Mouse (Mus musculus) MEL (cell line): ENCODE measurements at regions not wholly inside any gene's neighbourhood (a gene's known extent, or its start where the extent isn't known, plus 50 kb on each side); places are given as distances from the start of the nearest gene placed in this dataset.

Experiments
- DNase-seq: peaks from one replicate; pipeline ENCODE4 v3.0.0; 2011; ENCODE audit warnings: low read depth, low spot score
- H3K27ac ChIP-seq: 2 replicates; pipeline ENCODE4 v1.5.1; 2012; ENCODE audit warnings: low read depth, mild to moderate bottlenecking, control low read depth, low read length, moderate library complexity; ENCODE audit not compliant: control insufficient read depth
- H3K27me3 ChIP-seq, 2 experiments: fragments of 150-350 bp in 1 of 2; sonication (generic) in 1 of 2; 2 replicates each; pipeline ENCODE4 v1.6.1; 2012; ENCODE audit warnings: low read length in 2 of 2, mild to moderate bottlenecking in 2 of 2, improper control_type of control experiment in 1 of 2, moderate library complexity in 1 of 2; ENCODE audit not compliant: insufficient read depth in 2 of 2, control insufficient read depth in 1 of 2
- H3K36me3 ChIP-seq, 2 experiments: 2 replicates each; pipeline ENCODE4 v1.6.1; 2012 to 2014; ENCODE audit warnings: low read length in 2 of 2, improper control_type of control experiment in 1 of 2, inconsistent platforms in 1 of 2, mild to moderate bottlenecking in 1 of 2; ENCODE audit not compliant: insufficient read depth in 2 of 2, control insufficient read depth in 1 of 2
- H3K4me1 ChIP-seq, 2 experiments: fragments of 150-350 bp in 1 of 2; sonication (generic) in 1 of 2; 2 replicates each; pipeline ENCODE4 v1.6.1; 2012; ENCODE audit warnings: low read length in 2 of 2, improper control_type of control experiment in 1 of 2, mild to moderate bottlenecking in 1 of 2; ENCODE audit not compliant: insufficient read depth in 2 of 2, control insufficient read depth in 1 of 2
- H3K4me3 ChIP-seq, 2 experiments: fragments of 150-350 bp in 1 of 2; sonication (generic) in 1 of 2; 2 replicates each; pipeline ENCODE4 v1.5.1; 2012; ENCODE audit warnings: low read depth in 2 of 2, low read length in 2 of 2, mild to moderate bottlenecking in 2 of 2, moderate library complexity in 2 of 2, control low read depth in 1 of 2, improper control_type of control experiment in 1 of 2; ENCODE audit not compliant: control insufficient read depth in 1 of 2, insufficient read depth in 1 of 2
- H3K79me2 ChIP-seq: 2 replicates; pipeline ENCODE4 v1.6.1; 2012; ENCODE audit warnings: mild to moderate bottlenecking, low read length, moderate library complexity; ENCODE audit not compliant: control insufficient read depth, poor library complexity, insufficient read depth
- H3K9ac ChIP-seq: 2 replicates; pipeline ENCODE4 v1.6.1; 2012; ENCODE audit warnings: low read depth, mild to moderate bottlenecking, control low read depth, low read length, moderate library complexity; ENCODE audit not compliant: control insufficient read depth, poor library complexity, severe bottlenecking
- H3K9me3 ChIP-seq: fragments of 150-350 bp; sonication (generic); replicated peaks from 2 replicates; pipeline ENCODE4 v1.6.1; 2012; ENCODE audit warnings: mild to moderate bottlenecking, low read length, improper control_type of control experiment, moderate library complexity; ENCODE audit not compliant: insufficient read depth
- BHLHE40 ChIP-seq: IDR thresholded peaks from 2 replicates; pipeline ENCODE4 v1.6.1; 2012; ENCODE audit warnings: low read depth, mild to moderate bottlenecking, inconsistent platforms, low read length, improper control_type of control experiment, borderline replicate concordance
- CHD2 ChIP-seq: IDR thresholded peaks from 2 replicates; pipeline ENCODE4 v1.6.1; 2011; ENCODE audit warnings: low read length, improper control_type of control experiment
- ELF1 ChIP-seq: IDR thresholded peaks from 2 replicates; pipeline ENCODE4 v1.6.1; 2014; ENCODE audit warnings: low read depth, mild to moderate bottlenecking, inconsistent platforms, low read length, improper control_type of control experiment, moderate library complexity
- ETS1 ChIP-seq: IDR thresholded peaks from 2 replicates; pipeline ENCODE4 v1.6.1; 2012; ENCODE audit warnings: low read depth, mild to moderate bottlenecking, inconsistent platforms, low read length, improper control_type of control experiment, moderate library complexity
- GATA1 ChIP-seq: IDR thresholded peaks from 2 replicates; pipeline ENCODE4 v1.6.1; 2011; ENCODE audit warnings: low read depth, low read length, improper control_type of control experiment
- HCFC1 ChIP-seq: IDR thresholded peaks from 2 replicates; pipeline ENCODE4 v1.6.1; 2012; ENCODE audit warnings: low read depth, mild to moderate bottlenecking, inconsistent platforms, low read length, improper control_type of control experiment, moderate library complexity
- JUND ChIP-seq: IDR thresholded peaks from 2 replicates; pipeline ENCODE4 v1.6.1; 2011; ENCODE audit warnings: low read depth, mild to moderate bottlenecking, improper control_type of control experiment, low read length
- KAT2A ChIP-seq: conservative IDR thresholded peaks from 2 replicates; pipeline ENCODE4 v1.6.1; 2012; ENCODE audit warnings: low read depth, low read length, improper control_type of control experiment, inconsistent platforms
- MAFK ChIP-seq: IDR thresholded peaks from 2 replicates; pipeline ENCODE4 v1.6.1; 2011; ENCODE audit warnings: low read depth, mild to moderate bottlenecking, low read length, improper control_type of control experiment, borderline replicate concordance
- MXI1 ChIP-seq: IDR thresholded peaks from 2 replicates; pipeline ENCODE4 v1.6.1; 2011; ENCODE audit warnings: mild to moderate bottlenecking, low read depth, low read length, improper control_type of control experiment
- MYB ChIP-seq: IDR thresholded peaks from 2 replicates; pipeline ENCODE4 v1.6.1; 2011; ENCODE audit warnings: mild to moderate bottlenecking, low read depth, low read length, improper control_type of control experiment
- MYC ChIP-seq: IDR thresholded peaks from 2 replicates; pipeline ENCODE4 v1.6.1; 2011; ENCODE audit warnings: low read depth, mild to moderate bottlenecking, low read length, improper control_type of control experiment, moderate library complexity
- NELFE ChIP-seq: IDR thresholded peaks from 2 replicates; pipeline ENCODE4 v1.6.1; 2011; ENCODE audit warnings: low read depth, low read length, improper control_type of control experiment
- POLR2A ChIP-seq, 2 experiments: IDR thresholded peaks; 2 replicates each; pipeline ENCODE4 v1.6.1; 2011 to 2012; ENCODE audit warnings: low read length in 2 of 2, mild to moderate bottlenecking in 2 of 2, control low read depth in 1 of 2, improper control_type of control experiment in 1 of 2, low read depth in 1 of 2, moderate library complexity in 1 of 2; ENCODE audit not compliant: control insufficient read depth in 1 of 2, insufficient read depth in 1 of 2, poor library complexity in 1 of 2
- POLR2AphosphoS2 ChIP-seq: IDR thresholded peaks from 2 replicates; pipeline ENCODE4 v1.6.1; 2011; ENCODE audit warnings: low read length, improper control_type of control experiment
- POLR2AphosphoS5 ChIP-seq: IDR thresholded peaks from 2 replicates; pipeline ENCODE4 v1.6.1; 2012; ENCODE audit warnings: low read depth, borderline replicate concordance, mild to moderate bottlenecking, inconsistent platforms, low read length, moderate library complexity, mixed read lengths
- RCOR1 ChIP-seq: IDR thresholded peaks from 2 replicates; pipeline ENCODE4 v1.6.1; 2012; ENCODE audit warnings: low read depth, mild to moderate bottlenecking, inconsistent platforms, low read length, improper control_type of control experiment
- SIN3A ChIP-seq: IDR thresholded peaks from 2 replicates; pipeline ENCODE4 v1.6.1; 2012; ENCODE audit warnings: low read length, improper control_type of control experiment, inconsistent platforms
- TAL1 ChIP-seq: IDR thresholded peaks from 2 replicates; pipeline ENCODE4 v1.6.1; 2012; ENCODE audit warnings: mild to moderate bottlenecking, inconsistent platforms, low read length, moderate library complexity, mixed read lengths
- TBP ChIP-seq: IDR thresholded peaks from 2 replicates; pipeline ENCODE4 v1.8.0; 2011; ENCODE audit warnings: low read depth, low read length, improper control_type of control experiment
- TCF12 ChIP-seq: IDR thresholded peaks from 2 replicates; pipeline ENCODE4 v1.6.1; 2014; ENCODE audit warnings: low read depth, mild to moderate bottlenecking, inconsistent platforms, low read length, improper control_type of control experiment, moderate library complexity
- UBTF ChIP-seq: IDR thresholded peaks from 2 replicates; pipeline ENCODE4 v1.6.1; 2012; ENCODE audit warnings: low read depth, mild to moderate bottlenecking, inconsistent platforms, low read length, improper control_type of control experiment, moderate library complexity, borderline replicate concordance; ENCODE audit not compliant: insufficient read depth
- USF1 ChIP-seq: IDR thresholded peaks from 2 replicates; pipeline ENCODE4 v1.6.1; 2014; ENCODE audit warnings: low read depth, mild to moderate bottlenecking, inconsistent platforms, low read length, improper control_type of control experiment, moderate library complexity
- USF2 ChIP-seq, 2 experiments: IDR thresholded peaks; 2 replicates each; pipeline ENCODE4 v1.6.1; 2011 to 2012; ENCODE audit warnings: improper control_type of control experiment in 2 of 2, low read length in 2 of 2, borderline replicate concordance in 1 of 2, inconsistent platforms in 1 of 2, low read depth in 1 of 2, mild to moderate bottlenecking in 1 of 2; ENCODE audit not compliant: insufficient read depth in 1 of 2
- ZC3H11A ChIP-seq: IDR thresholded peaks from 2 replicates; pipeline ENCODE4 v1.6.1; 2012; ENCODE audit warnings: low read depth, mild to moderate bottlenecking, inconsistent platforms, low read length, improper control_type of control experiment
- ZMIZ1 ChIP-seq: IDR thresholded peaks from 2 replicates; pipeline ENCODE4 v1.6.1; 2012; ENCODE audit warnings: low read depth, mild to moderate bottlenecking, inconsistent platforms, low read length, improper control_type of control experiment, moderate library complexity
- ZNF384 ChIP-seq: IDR thresholded peaks from 2 replicates; pipeline ENCODE4 v1.6.1; 2012; ENCODE audit warnings: low read depth, mild to moderate bottlenecking, inconsistent platforms, low read length, improper control_type of control experiment

DNA sequence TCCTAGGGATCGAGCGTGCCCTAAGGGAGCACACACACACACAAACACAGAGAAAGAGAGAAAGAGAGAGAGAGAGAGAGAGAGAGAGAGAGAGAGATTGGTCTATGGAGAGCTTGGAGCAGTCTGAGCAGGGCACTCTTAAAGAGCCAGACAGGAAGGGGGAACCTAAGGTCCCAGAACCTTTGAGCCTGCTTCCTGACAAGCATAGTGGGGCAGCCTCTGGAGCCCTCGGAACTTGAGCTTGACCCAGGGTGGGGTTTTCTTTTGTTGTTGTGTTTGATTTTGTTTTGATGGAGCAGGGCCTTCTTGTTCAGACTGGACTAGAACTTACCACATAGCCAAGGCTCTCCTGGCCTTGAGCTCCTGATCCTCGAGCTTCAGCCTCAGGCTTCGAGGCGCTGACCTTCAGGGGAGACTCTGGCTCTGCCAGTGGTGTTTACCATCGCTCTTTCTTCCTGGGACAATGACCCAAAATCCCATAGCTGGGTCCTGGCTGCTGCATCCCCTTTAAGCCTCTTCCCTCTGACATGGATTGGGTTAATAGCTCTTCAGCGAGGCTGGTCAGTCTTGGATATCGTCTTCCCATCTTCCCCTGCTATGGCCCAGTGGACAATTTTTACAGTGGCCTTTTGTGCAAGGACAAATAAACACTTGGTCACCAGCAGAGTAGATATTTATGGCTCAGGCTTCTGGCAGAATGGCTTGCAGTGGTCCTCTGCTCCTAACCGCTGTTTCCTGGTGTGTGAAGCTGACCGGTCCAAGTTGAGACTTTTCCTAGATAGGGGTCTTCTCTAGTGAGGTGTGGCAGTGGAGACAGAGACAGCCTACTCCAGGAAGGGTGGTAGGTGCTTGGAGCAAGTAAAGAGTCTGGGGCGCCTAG is 110.1 kb upstream of the Haao start:
- TF ChIP-seq POLR2A (IDR thresholded peaks at IDR 0.05; ENCODE audit: control insufficient read depth in 1 of 2, insufficient read depth in 1 of 2, low read depth in 1 of 2, low read length in 2 of 2, poor library complexity in 1 of 2), result no peak; a peak in 1 of 4 replicates
- no peak for TF ChIP-seq USF2 (IDR thresholded peaks at IDR 0.05; ENCODE audit: borderline replicate concordance in 1 of 2, insufficient read depth in 1 of 2, low read depth in 1 of 2, low read length in 2 of 2)
- TF ChIP-seq RCOR1, result no peak
- TF ChIP-seq, all 39 proteins: peak for 0
- DNase-seq, result peak; percentile 61
- H3K27me3 ChIP-seq, result no peaks in the 10 kb centered on the region
- peak overlapping the region; percentile 63 for H3K9ac ChIP-seq
- H3K9me3 ChIP-seq, result no peaks in the 10 kb centered on the region
- H3K36me3 ChIP-seq, result peaks cover 0 to 54% of the 10 kb centered on the region in 2 experiments; a peak in 2 of 4 replicates
- 0 out of 2 replicates have a peak, but pooled peaks cover 2% of the 10 kb centered on the region for H3K79me2 ChIP-seq
- H3K4me1 ChIP-seq, result peaks cover 42 to 76% of the 10 kb centered on the region in 2 experiments
- 0 out of 4 replicates have a peak overlapping the region, but pooled peaks of 1 of the 2 experiments have one; percentile 11 for H3K4me3 ChIP-seq
- peak overlapping the region; percentile 92 for H3K27ac ChIP-seq

- Histone ChIP-seq H3K4me1 (peaks cover 35 to 67% of the 10 kb centered on the region in 2 experiments), H3K4me3 (peak overlapping the region; percentile 33 to 47), H3K27me3 (no peaks in the 10 kb centered on the region), H3K36me3 (peaks cover 0 to 45% of the 10 kb centered on the region in 2 experiments; a peak in 2 of 4 replicates), H3K79me2 (0 out of 2 replicates have a peak, but pooled peaks cover 2% of the 10 kb centered on the region), H3K27ac (peak overlapping the region; percentile 92), H3K9me3 (no peaks in the 10 kb centered on the region), H3K9ac (peak overlapping the region; percentile 59)
- peak; percentile 94 for DNase-seq
- TF ChIP-seq ELF1, result 0 out of 2 replicates have a peak, but pooled peaks have one; percentile 17
- peak; percentile 55; the same call in 1 of the 2 replicates for TF ChIP-seq POLR2AphosphoS2
- TF ChIP-seq UBTF, result no peak
- TF ChIP-seq TCF12, result peak; percentile 93
- TF ChIP-seq ZMIZ1, result peak; percentile 56
- peak; percentile 94 for TF ChIP-seq SIN3A
- no peak for TF ChIP-seq MAFK
- peak; percentile 100 for TF ChIP-seq MYB
- TF ChIP-seq GATA1, result peak; percentile 85
- no peak for TF ChIP-seq KAT2A
- 0 out of 2 replicates have a peak, but pooled peaks have one; percentile 3 for TF ChIP-seq BHLHE40
- no peak for TF ChIP-seq ZNF384
- TF ChIP-seq MYC, result peak; percentile 71
- peak; percentile 87; the same call in 1 of the 2 replicates for TF ChIP-seq JUND
- peak; percentile 83 for TF ChIP-seq TBP
- TF ChIP-seq TAL1, result peak; percentile 69
- no peak for TF ChIP-seq POLR2AphosphoS5
- peak; percentile 88 for TF ChIP-seq ETS1
- TF ChIP-seq CHD2, result peak; percentile 67
- TF ChIP-seq HCFC1, result peak; percentile 60
- peak; percentile 80 for TF ChIP-seq RCOR1
- TF ChIP-seq NELFE, result peak; percentile 77
- TF ChIP-seq ZC3H11A, result no peak
- TF ChIP-seq POLR2A (IDR thresholded peaks at IDR 0.05; ENCODE audit: control insufficient read depth in 1 of 2, insufficient read depth in 1 of 2, low read depth in 1 of 2, low read length in 2 of 2, poor library complexity in 1 of 2), result peak in 1 of 2 experiments; percentile 81; a peak in 2 of 4 replicates
- TF ChIP-seq USF1, result no peak
- peak; percentile 56; the same call in 1 of the 2 replicates for TF ChIP-seq MXI1
Measured at GRCm38 (mm10) chr17:83956821-83957565, 109.2 kb upstream of the Haao start.
